Mouse (Mus musculus) myocyte (in vitro differentiated cells): ENCODE measurements around the gene Itga5. TPM values are rescaled to one million over a fixed set of nuclear protein-coding genes. Genes with fewer than 3 reads are reported as not detected.
A peak's percentile ranks its signal among the peaks of the same experiment; 100 is the strongest.

ENCODE experiments used
- H3K27me3 ChIP-seq: one replicate; pipeline ENCODE4 v1.6.1; 2011; ENCODE audit not compliant: control insufficient read depth, insufficient read depth, insufficient read length
- H3K36me3 ChIP-seq: one replicate; pipeline ENCODE4 v1.6.1; 2011; ENCODE audit not compliant: control insufficient read depth, insufficient read depth
- H3K4me2 ChIP-seq: one replicate; pipeline ENCODE4 v1.6.1; 2011; ENCODE audit warnings: low read depth, control low read depth
- H3K4me3 ChIP-seq: one replicate; pipeline ENCODE4 v1.5.1; 2011; ENCODE audit warnings: mild to moderate bottlenecking, control low read depth, moderate library complexity
- H3K79me2 ChIP-seq: one replicate; pipeline ENCODE4 v1.6.1; 2011; ENCODE audit not compliant: control insufficient read depth, insufficient read depth
- H3ac ChIP-seq: one replicate; pipeline ENCODE4 v1.6.1; 2011; ENCODE audit not compliant: control insufficient read depth, insufficient read length
- CEBPB ChIP-seq: IDR thresholded peaks from 2 replicates; pipeline ENCODE4 v1.6.1; 2011; ENCODE audit warnings: mild to moderate bottlenecking, moderate library complexity; ENCODE audit not compliant: poor library complexity, insufficient read depth, severe bottlenecking
- E2F4 ChIP-seq: IDR thresholded peaks from one replicate; pipeline ENCODE4 v1.6.1; 2011; ENCODE audit warnings: mild to moderate bottlenecking, control low read depth, moderate library complexity; ENCODE audit not compliant: insufficient read depth
- MAX ChIP-seq: IDR thresholded peaks from one replicate; pipeline ENCODE4 v1.6.1; 2011; ENCODE audit warnings: low read depth, mild to moderate bottlenecking, control low read depth
- MYOD1 ChIP-seq, 3 experiments: IDR thresholded peaks; one replicate each; pipeline ENCODE4 v1.6.1; 2011; ENCODE audit warnings: control low read depth in 2 of 3, low read depth in 2 of 3, mild to moderate bottlenecking in 2 of 3, moderate library complexity in 1 of 3; ENCODE audit not compliant: insufficient read length in 2 of 3, control insufficient read depth in 1 of 3
- MYOG ChIP-seq, 3 experiments: IDR thresholded peaks; one replicate each; pipeline ENCODE4 v1.6.1; 2011; ENCODE audit warnings: control low read depth in 2 of 3, low read depth in 2 of 3, mild to moderate bottlenecking in 2 of 3; ENCODE audit not compliant: insufficient read length in 2 of 3, control insufficient read depth in 1 of 3, insufficient read depth in 1 of 3
- POLR2A ChIP-seq: IDR thresholded peaks from one replicate; pipeline ENCODE4 v1.6.1; 2011; ENCODE audit warnings: low read depth, mild to moderate bottlenecking, control low read depth, moderate library complexity; ENCODE audit not compliant: insufficient read length
- POLR2AphosphoS2 ChIP-seq: IDR thresholded peaks from one replicate; pipeline ENCODE4 v1.6.1; 2011; ENCODE audit warnings: low read depth, control low read depth; ENCODE audit not compliant: insufficient read length
- REST ChIP-seq: IDR thresholded peaks from one replicate; pipeline ENCODE4 v1.6.1; 2011; ENCODE audit warnings: mild to moderate bottlenecking, control low read depth, moderate library complexity; ENCODE audit not compliant: insufficient read depth, insufficient read length
- SRF ChIP-seq: IDR thresholded peaks from one replicate; pipeline ENCODE4 v1.6.1; 2011; ENCODE audit warnings: low read depth; ENCODE audit not compliant: control insufficient read depth, insufficient read length
- TCF12 ChIP-seq: IDR thresholded peaks from one replicate; pipeline ENCODE4 v1.6.1; 2011; ENCODE audit warnings: mild to moderate bottlenecking, control low read depth; ENCODE audit not compliant: poor library complexity, insufficient read depth, severe bottlenecking
- TCF3 ChIP-seq: IDR thresholded peaks from one replicate; pipeline ENCODE4 v1.6.1; 2011; ENCODE audit warnings: low read depth, control low read depth; ENCODE audit not compliant: insufficient read length
- USF1 ChIP-seq: IDR thresholded peaks from one replicate; pipeline ENCODE4 v1.6.1; 2011; ENCODE audit warnings: low read depth, mild to moderate bottlenecking, control low read depth, moderate library complexity
- polyA plus RNA-seq: library from polyadenylated mRNA; unstranded; fragments of >200 nt; fragmentation: generic; extraction: Trizol; gene quantifications from one replicate; pipeline ENCODE4 v1.2.1, GENCODE M21; 2012; ENCODE audit warnings: missing spikeins

Gene Itga5
- polyA plus RNA-seq, 1 experiment = 162 TPM

DNA sequence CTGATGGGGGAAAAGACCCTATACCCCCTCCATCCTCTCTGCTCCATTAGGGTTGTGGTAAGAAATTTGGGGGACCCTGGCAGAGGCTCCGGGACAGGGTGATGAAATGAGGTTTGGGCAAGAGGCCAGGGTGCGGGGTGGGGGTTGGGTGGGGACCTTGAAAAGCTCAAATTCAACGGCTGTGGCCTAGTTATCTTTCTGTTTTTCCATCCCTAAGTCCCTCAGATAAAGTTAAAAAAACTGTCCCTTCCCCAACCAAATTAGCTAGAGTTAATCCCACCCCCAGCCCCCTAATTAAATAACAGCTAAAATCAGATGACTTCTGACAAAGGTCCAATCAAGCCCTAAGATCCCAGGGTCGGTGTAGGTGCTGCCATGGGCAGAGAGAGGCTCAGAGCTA is 1.8 kb downstream of the Itga5 start:
- H3K27me3 ChIP-seq = no peaks in the 10 kb centered on the region
- 0 out of 2 replicates have a peak, but pooled peaks have one; percentile 7 for TF ChIP-seq CEBPB
- no peak for TF ChIP-seq POLR2A
- peak overlapping the region; percentile 89 for H3ac ChIP-seq
- H3K36me3 ChIP-seq = no peaks in the 10 kb centered on the region
- H3K4me3 ChIP-seq = peak overlapping the region; percentile 97
- peaks cover 65% of the 10 kb centered on the region for H3K79me2 ChIP-seq
- peak overlapping the region; percentile 92 for H3K4me2 ChIP-seq

DNA sequence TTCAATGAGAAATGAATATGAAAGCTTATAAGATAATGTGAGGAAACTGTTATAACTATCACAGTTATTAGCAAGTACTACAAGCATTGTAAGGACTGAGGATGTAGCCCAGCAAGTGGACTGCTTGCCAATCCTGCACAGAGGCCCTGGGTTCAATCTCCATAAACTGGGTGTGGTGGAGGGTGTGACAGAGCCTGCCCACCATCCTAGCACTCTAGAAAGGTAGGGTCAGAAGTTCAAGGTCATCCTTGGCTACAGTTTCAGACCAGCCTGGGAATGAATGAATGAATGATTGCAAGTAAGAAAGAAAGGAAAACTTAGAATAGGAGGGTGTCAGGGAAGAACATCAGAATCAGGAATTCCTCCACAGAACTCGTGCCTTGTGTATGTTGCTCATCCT is 2.8 kb downstream of the Itga5 start:
- no peak for TF ChIP-seq POLR2A
- TF ChIP-seq TCF3 = no peak
- TF ChIP-seq MAX = no peak
- Histone ChIP-seq H3K4me3 (peak overlapping the region; percentile 97), H3K27me3 (no peaks in the 10 kb centered on the region), H3K4me2 (peak overlapping the region; percentile 92), H3K36me3 (no peaks in the 10 kb centered on the region), H3K79me2 (peaks cover 65% of the 10 kb centered on the region), H3ac (no peak overlapping the region)

DNA sequence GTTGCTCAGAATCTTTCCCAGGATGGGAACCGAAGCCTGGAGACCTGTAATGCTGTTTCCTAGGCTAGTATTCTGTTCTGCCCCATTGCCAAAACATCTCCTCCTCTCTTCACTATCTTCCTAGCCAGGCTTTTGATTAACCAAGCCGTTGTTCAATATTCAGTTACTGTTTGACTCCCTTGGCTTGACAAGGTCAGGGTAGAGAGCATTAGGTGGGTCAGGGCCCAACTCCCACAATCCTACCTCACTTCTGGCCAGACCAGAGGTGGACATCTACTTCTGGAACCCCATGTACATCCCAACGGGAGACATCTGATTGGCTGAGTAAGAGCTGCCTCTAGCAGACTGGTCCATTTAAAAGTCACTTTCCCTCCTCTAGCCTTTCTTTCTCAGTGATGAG is 3.6 kb downstream of the Itga5 start:
- TF ChIP-seq POLR2AphosphoS2 (no peak), POLR2A (no peak), MYOG (IDR thresholded peaks at IDR 0.05; ENCODE audit: control insufficient read depth in 1 of 3, insufficient read depth in 1 of 3, insufficient read length in 2 of 3, low read depth in 2 of 3) (no peak), E2F4 (no peak)
- H3K79me2 ChIP-seq = peaks cover 71% of the 10 kb centered on the region
- H3K36me3 ChIP-seq = no peaks in the 10 kb centered on the region
- peak overlapping the region; percentile 92 for H3K4me2 ChIP-seq
- no peak overlapping the region for H3ac ChIP-seq
- no peak overlapping the region for H3K4me3 ChIP-seq
- H3K27me3 ChIP-seq = no peaks in the 10 kb centered on the region

DNA sequence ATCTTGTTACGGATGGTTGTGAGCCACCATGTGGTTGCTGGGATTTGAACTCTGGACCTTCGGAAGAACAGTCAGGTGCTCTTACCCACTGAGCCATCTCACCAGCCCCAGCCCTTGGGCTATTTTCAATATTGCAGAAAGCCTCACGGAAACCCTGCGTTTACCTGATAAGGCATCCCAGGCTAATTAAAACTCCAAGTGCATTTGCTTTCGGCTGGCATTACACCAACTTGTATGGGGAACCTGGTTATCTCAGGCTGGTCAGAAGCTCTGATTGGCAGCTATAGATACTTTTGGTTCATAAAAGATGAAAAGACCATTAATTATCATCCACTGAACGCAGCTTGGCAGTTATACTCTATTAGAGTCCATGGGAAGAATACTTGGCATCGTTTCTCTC is 4.2 kb downstream of the Itga5 start:
- H3K4me2 ChIP-seq = no peak overlapping the region
- no peaks in the 10 kb centered on the region for H3K27me3 ChIP-seq
- TF ChIP-seq MYOG (IDR thresholded peaks at IDR 0.05; ENCODE audit: control insufficient read depth in 1 of 3, insufficient read depth in 1 of 3, insufficient read length in 2 of 3, low read depth in 2 of 3) (no peak), POLR2A (no peak)
- peaks cover 5% of the 10 kb centered on the region for H3K36me3 ChIP-seq
- peaks cover 77% of the 10 kb centered on the region for H3K79me2 ChIP-seq
- no peak overlapping the region for H3K4me3 ChIP-seq
- H3ac ChIP-seq = no peak overlapping the region

DNA sequence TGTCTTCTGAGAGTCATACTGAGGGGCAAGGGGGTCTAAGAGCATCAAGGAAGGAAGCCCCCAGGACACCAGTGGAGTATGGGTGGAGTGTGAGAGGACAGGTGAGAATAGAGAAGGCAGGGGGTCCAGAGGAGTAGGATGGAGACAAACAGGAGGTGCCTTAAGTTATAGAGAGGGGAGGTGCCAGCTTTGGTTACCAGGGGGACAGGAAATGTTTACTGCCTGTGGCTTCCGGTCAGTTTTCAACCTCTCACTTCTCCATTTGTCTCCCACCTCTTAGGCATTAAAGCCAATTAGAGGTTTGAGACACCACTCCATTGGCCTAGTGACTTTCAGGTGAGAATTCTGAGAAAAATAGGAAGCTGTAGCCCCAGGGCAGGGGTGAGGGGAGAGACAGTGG is 5.3 kb downstream of the Itga5 start:
- Histone ChIP-seq H3K27me3 (no peaks in the 10 kb centered on the region), H3ac (no peak overlapping the region), H3K79me2 (peaks cover 83% of the 10 kb centered on the region), H3K4me3 (no peak overlapping the region), H3K4me2 (peak overlapping the region; percentile 8), H3K36me3 (peaks cover 14% of the 10 kb centered on the region)
- TF ChIP-seq SRF = no peak
- TF ChIP-seq E2F4 = no peak
- no peak for TF ChIP-seq TCF12
- no peak for TF ChIP-seq REST
- TF ChIP-seq TCF3 = no peak
- TF ChIP-seq POLR2AphosphoS2 = no peak
- no peak for TF ChIP-seq MAX
- no peak for TF ChIP-seq MYOG (IDR thresholded peaks at IDR 0.05; ENCODE audit: control insufficient read depth in 1 of 3, insufficient read depth in 1 of 3, insufficient read length in 2 of 3, low read depth in 2 of 3)
- no peak for TF ChIP-seq CEBPB
- no peak for TF ChIP-seq POLR2A
- TF ChIP-seq MYOD1 (IDR thresholded peaks at IDR 0.05; ENCODE audit: control insufficient read depth in 1 of 3, insufficient read length in 2 of 3, low read depth in 2 of 3) = no peak
- no peak for TF ChIP-seq USF1

DNA sequence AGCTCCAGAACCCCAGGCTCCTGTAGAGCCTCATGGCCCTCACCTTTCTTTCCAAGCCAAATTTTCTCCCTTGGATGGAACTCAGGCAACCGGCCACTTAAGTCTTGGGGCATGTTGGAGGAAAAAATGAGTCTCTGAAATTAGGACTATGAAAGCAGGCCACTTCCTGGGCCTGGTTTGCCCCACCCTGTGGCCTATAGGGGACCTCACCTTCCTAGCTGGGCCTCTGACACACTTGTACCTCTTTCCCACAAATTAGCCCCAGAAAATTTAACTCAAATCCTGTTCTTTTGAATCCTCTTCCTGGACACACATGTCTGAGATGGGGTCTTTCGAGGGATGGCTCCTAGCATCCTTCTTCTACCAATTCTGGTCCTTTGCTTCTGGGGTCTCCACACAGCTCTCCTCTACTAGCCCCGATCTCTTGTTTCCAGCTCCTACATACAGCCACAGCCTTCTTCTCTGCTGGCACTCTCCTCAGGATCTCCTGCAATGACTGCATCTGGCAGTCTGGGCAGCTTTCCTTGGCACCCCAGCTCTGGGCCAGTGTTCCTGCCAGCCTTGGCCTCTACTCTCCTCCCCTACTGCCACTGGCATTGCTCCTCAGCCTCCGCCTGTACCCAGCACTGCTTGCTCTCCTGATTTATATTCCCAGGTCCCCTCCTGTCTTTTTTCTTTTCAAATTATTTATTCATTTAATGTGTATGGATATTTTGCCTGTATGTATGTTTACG is 6.5 kb downstream of the Itga5 start:
- Histone ChIP-seq H3K36me3 (peaks cover 26% of the 10 kb centered on the region), H3K27me3 (no peaks in the 10 kb centered on the region), H3ac (no peak overlapping the region), H3K79me2 (peaks cover 71% of the 10 kb centered on the region), H3K4me2 (peak overlapping the region; percentile 78), H3K4me3 (no peak overlapping the region)
- TF ChIP-seq USF1 (no peak), MYOG (IDR thresholded peaks at IDR 0.05; ENCODE audit: control insufficient read depth in 1 of 3, insufficient read depth in 1 of 3, insufficient read length in 2 of 3, low read depth in 2 of 3) (no peak), E2F4 (no peak), MYOD1 (IDR thresholded peaks at IDR 0.05; ENCODE audit: control insufficient read depth in 1 of 3, insufficient read length in 2 of 3, low read depth in 2 of 3) (peak in 1 of 3 experiments; percentile 5), SRF (no peak), TCF3 (no peak), CEBPB (no peak), POLR2A (peak; percentile 30), REST (no peak), POLR2AphosphoS2 (no peak), MAX (no peak)
